Mouse (Mus musculus): Measurements from ENCODE around the gene Parp16. TPM values are rescaled to one million over a fixed set of nuclear protein-coding genes. Genes with fewer than 3 reads are reported as not detected.
A peak's percentile ranks its signal among the peaks of the same experiment; 100 is the strongest.

Gene Parp16
- polyA plus RNA-seq, 1 experiment from 2014 or later: 6.9 TPM

DNA sequence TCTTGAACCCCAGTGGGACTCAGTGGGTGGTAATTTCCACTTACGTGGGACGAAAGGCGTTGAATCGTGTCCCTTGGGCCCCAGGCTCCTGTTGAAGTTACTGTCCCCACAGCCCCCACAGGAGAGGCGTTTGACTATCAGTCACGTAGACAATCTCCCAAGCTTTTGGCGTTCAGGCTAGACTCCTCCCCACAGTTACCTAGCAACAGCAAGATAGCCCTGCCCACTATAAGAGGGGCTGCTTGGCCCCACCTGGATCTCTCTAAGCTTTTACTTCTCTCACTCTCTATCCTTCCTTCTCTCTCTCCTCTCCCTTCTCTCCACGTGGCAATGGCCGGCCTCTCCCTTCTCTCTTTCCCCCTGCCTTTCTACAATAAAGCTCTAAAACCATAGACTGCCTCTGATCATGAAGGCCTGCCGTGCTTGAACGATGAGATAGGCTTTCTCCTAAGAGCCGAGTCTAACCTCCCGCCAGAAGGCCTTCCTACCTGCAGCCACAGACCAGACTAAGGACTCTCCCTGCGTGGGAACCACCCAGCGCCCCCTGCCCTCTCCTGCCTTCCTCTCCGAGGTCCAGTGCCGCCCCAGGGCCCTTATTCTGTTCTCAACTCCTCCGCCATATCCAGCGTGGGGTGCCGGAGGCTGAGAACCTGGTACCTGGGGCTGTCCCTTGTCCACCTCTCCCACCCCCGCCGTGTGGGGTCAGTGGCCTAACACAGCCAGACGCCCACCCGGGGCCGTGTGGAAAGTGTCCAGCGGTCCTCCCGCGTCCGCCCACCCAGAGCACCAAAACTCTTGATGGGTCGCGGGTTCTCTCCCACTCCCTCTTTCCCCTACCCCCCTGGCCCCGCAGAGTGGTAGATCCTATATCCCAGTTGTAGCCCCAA lies 13.4 kb downstream of the Parp16 start:
- 91% methylated on average over 32 of the region's 32 CpGs for WGBS
- Histone ChIP-seq H3K4me2 (ENCODE audit: low read depth, low read length) (no peak overlapping the region), H3K9me3 (ENCODE audit: control insufficient read depth, low read length) (no peaks in the 10 kb centered on the region), H3K4me3 (ENCODE audit: low read depth, low read length) (no peak overlapping the region), H3K27ac (replicated peaks; ENCODE audit: low read depth, low read length) (no peak overlapping the region), H3K4me1 (ENCODE audit: control insufficient read depth, insufficient read depth, low read length) (no peaks in the 10 kb centered on the region), H3K27me3 (replicated peaks; ENCODE audit: control insufficient read depth, insufficient read depth, low read length) (no peaks in the 10 kb centered on the region), H3K9ac (ENCODE audit: low read depth, low read length) (no peak overlapping the region), H3K36me3 (ENCODE audit: control insufficient read depth, insufficient read depth, low read length) (no peaks in the 10 kb centered on the region)
- DNase-seq (ENCODE audit: low spot score) (no peak), ATAC-seq (ENCODE audit: low read depth) (no peak)

DNA sequence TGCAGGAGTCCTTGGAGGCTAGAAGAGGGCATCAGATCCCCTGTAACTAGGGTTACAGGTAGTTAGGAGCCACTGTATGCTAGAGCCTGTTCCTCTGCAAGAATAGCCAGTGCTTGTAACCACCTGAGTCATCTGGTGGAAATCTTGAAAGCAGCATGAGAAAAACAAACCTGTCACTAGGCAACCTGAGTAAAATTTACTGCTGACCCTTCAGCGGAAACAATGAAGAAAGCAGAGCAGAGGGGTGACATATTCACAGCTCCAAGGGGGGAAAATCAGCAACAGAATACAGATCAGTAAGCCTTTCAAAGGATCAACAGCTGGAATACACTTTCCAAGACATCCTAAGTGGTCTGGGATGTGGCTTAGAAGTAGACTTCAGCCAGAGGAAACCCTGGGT lies 16.4 kb downstream of the Parp16 start:
- H3K27me3 ChIP-seq (replicated peaks; ENCODE audit: control insufficient read depth, insufficient read depth, low read length): no peaks in the 10 kb centered on the region
- no peak for ATAC-seq (ENCODE audit: low read depth)
- no peak overlapping the region for H3K4me2 ChIP-seq (ENCODE audit: low read depth, low read length)
- H3K9me3 ChIP-seq (ENCODE audit: control insufficient read depth, low read length): no peaks in the 10 kb centered on the region
- 42% methylated on average over 1 of the region's 1 CpGs for WGBS
- H3K4me1 ChIP-seq (ENCODE audit: control insufficient read depth, insufficient read depth, low read length): no peaks in the 10 kb centered on the region; the same call in 1 of the 2 replicates
- H3K4me3 ChIP-seq (ENCODE audit: low read depth, low read length): no peak overlapping the region
- H3K27ac ChIP-seq (replicated peaks; ENCODE audit: low read depth, low read length): no peak overlapping the region
- no peak overlapping the region for H3K9ac ChIP-seq (ENCODE audit: low read depth, low read length)
- no peaks in the 10 kb centered on the region for H3K36me3 ChIP-seq (ENCODE audit: control insufficient read depth, insufficient read depth, low read length)
- no peak for DNase-seq (ENCODE audit: low spot score)

DNA sequence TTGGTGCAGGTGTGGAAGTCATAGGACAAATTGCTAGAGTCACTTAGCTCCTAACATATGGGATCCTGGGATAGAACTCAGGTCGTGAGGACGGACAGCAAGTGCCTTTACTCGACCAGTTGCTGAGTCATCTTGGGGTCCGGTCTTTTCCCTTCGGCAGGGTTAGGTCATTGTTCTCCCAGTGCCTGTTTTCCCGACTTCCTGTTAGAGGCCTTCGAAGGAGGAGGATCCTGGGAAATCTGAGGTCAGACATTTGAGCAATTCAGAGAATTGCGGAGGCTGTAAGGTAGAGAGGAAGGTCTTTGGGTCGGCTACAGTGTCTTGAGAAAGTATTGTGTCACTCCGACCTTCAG lies 19.2 kb downstream of the Parp16 start:
- H3K9ac ChIP-seq (ENCODE audit: low read depth, low read length): peak overlapping the region; percentile 82

GRCm38 (mm10) chr9:65214778-65215493 lies 19.8 kb downstream of the Parp16 start:
- under 1% methylated on average over 29 of the region's 59 CpGs for WGBS
- Histone ChIP-seq H3K36me3 (ENCODE audit: control insufficient read depth, insufficient read depth, low read length) (no peaks in the 10 kb centered on the region), H3K27ac (replicated peaks; ENCODE audit: low read depth, low read length) (peak overlapping the region; percentile 78), H3K4me3 (ENCODE audit: low read depth, low read length) (peak overlapping the region; percentile 59), H3K9ac (ENCODE audit: low read depth, low read length) (peak overlapping the region; percentile 82), H3K4me1 (ENCODE audit: control insufficient read depth, insufficient read depth, low read length) (no peaks in the 10 kb centered on the region; the same call in 1 of the 2 replicates), H3K4me2 (ENCODE audit: low read depth, low read length) (peak overlapping the region; percentile 91), H3K27me3 (replicated peaks; ENCODE audit: control insufficient read depth, insufficient read depth, low read length) (no peaks in the 10 kb centered on the region), H3K9me3 (ENCODE audit: control insufficient read depth, low read length) (no peaks in the 10 kb centered on the region)
- ATAC-seq (ENCODE audit: low read depth) (peak; percentile 96), DNase-seq (ENCODE audit: low spot score) (peak; percentile 87)

More for the DNA sequence above, 19.2 kb downstream of the Parp16 start:
- no peak for DNase-seq (ENCODE audit: low spot score)
- H3K4me3 ChIP-seq (ENCODE audit: low read depth, low read length): peak overlapping the region; percentile 59
- H3K4me1 ChIP-seq (ENCODE audit: control insufficient read depth, insufficient read depth, low read length): no peaks in the 10 kb centered on the region; the same call in 1 of the 2 replicates
- peak overlapping the region; percentile 78 for H3K27ac ChIP-seq (replicated peaks; ENCODE audit: low read depth, low read length)
- H3K27me3 ChIP-seq (replicated peaks; ENCODE audit: control insufficient read depth, insufficient read depth, low read length): no peaks in the 10 kb centered on the region
- ATAC-seq (ENCODE audit: low read depth): no peak
- peak overlapping the region; percentile 91 for H3K4me2 ChIP-seq (ENCODE audit: low read depth, low read length)
- H3K36me3 ChIP-seq (ENCODE audit: control insufficient read depth, insufficient read depth, low read length): no peaks in the 10 kb centered on the region
- H3K9me3 ChIP-seq (ENCODE audit: control insufficient read depth, low read length): no peaks in the 10 kb centered on the region
- 20% methylated on average over 10 of the region's 10 CpGs for WGBS

- no peaks in the 10 kb centered on the region; the same call in 1 of the 2 replicates for H3K4me1 ChIP-seq (ENCODE audit: control insufficient read depth, insufficient read depth, low read length)
- H3K4me2 ChIP-seq (ENCODE audit: low read depth, low read length): peak overlapping the region; percentile 91
- DNase-seq (ENCODE audit: low spot score) (peak; percentile 49), ATAC-seq (ENCODE audit: low read depth) (peak; percentile 0; the same call in 1 of the 2 replicates)
- peak overlapping the region; percentile 82 for H3K9ac ChIP-seq (ENCODE audit: low read depth, low read length)
- H3K4me3 ChIP-seq (ENCODE audit: low read depth, low read length): peak overlapping the region; percentile 59
- 9% methylated on average over 27 of the region's 31 CpGs for WGBS
- H3K27me3 ChIP-seq (replicated peaks; ENCODE audit: control insufficient read depth, insufficient read depth, low read length): no peaks in the 10 kb centered on the region
- H3K9me3 ChIP-seq (ENCODE audit: control insufficient read depth, low read length): no peaks in the 10 kb centered on the region
- H3K36me3 ChIP-seq (ENCODE audit: control insufficient read depth, insufficient read depth, low read length): no peaks in the 10 kb centered on the region
- peak overlapping the region; percentile 78 for H3K27ac ChIP-seq (replicated peaks; ENCODE audit: low read depth, low read length)
Observed at GRCm38 (mm10) chr9:65215494-65216126, 20.5 kb downstream of the Parp16 start.

GRCm38 (mm10) chr9:65216972-65217371 lies 21.8 kb downstream of the Parp16 start:
- ATAC-seq (ENCODE audit: low read depth) (no peak), DNase-seq (ENCODE audit: low spot score) (no peak)
- no peaks in the 10 kb centered on the region for H3K9me3 ChIP-seq (ENCODE audit: control insufficient read depth, low read length)
- H3K36me3 ChIP-seq (ENCODE audit: control insufficient read depth, insufficient read depth, low read length): no peaks in the 10 kb centered on the region
- H3K4me1 ChIP-seq (ENCODE audit: control insufficient read depth, insufficient read depth, low read length): no peaks in the 10 kb centered on the region; the same call in 1 of the 2 replicates
- H3K9ac ChIP-seq (ENCODE audit: low read depth, low read length): no peak overlapping the region
- no peak overlapping the region for H3K4me2 ChIP-seq (ENCODE audit: low read depth, low read length)
- 47% methylated on average over 8 of the region's 8 CpGs for WGBS
- H3K4me3 ChIP-seq (ENCODE audit: low read depth, low read length): no peak overlapping the region
- H3K27me3 ChIP-seq (replicated peaks; ENCODE audit: control insufficient read depth, insufficient read depth, low read length): no peaks in the 10 kb centered on the region
- H3K27ac ChIP-seq (replicated peaks; ENCODE audit: low read depth, low read length): no peak overlapping the region

- Histone ChIP-seq H3K9ac (ENCODE audit: low read depth, low read length) (no peak overlapping the region), H3K4me1 (ENCODE audit: control insufficient read depth, insufficient read depth, low read length) (no peaks in the 10 kb centered on the region; the same call in 1 of the 2 replicates), H3K4me2 (ENCODE audit: low read depth, low read length) (no peak overlapping the region), H3K27me3 (replicated peaks; ENCODE audit: control insufficient read depth, insufficient read depth, low read length) (no peaks in the 10 kb centered on the region), H3K27ac (replicated peaks; ENCODE audit: low read depth, low read length) (no peak overlapping the region), H3K4me3 (ENCODE audit: low read depth, low read length) (no peak overlapping the region), H3K36me3 (ENCODE audit: control insufficient read depth, insufficient read depth, low read length) (no peaks in the 10 kb centered on the region), H3K9me3 (ENCODE audit: control insufficient read depth, low read length) (no peaks in the 10 kb centered on the region)
- no peak for ATAC-seq (ENCODE audit: low read depth)
- no peak for DNase-seq (ENCODE audit: low spot score)
- 50% methylated on average over 6 of the region's 6 CpGs for WGBS
Observed at GRCm38 (mm10) chr9:65217661-65218060, 22.5 kb downstream of the Parp16 start.

- Histone ChIP-seq H3K9ac (ENCODE audit: low read depth, low read length) (no peak overlapping the region), H3K4me3 (ENCODE audit: low read depth, low read length) (no peak overlapping the region), H3K36me3 (ENCODE audit: control insufficient read depth, insufficient read depth, low read length) (no peaks in the 10 kb centered on the region), H3K4me2 (ENCODE audit: low read depth, low read length) (no peak overlapping the region), H3K27me3 (replicated peaks; ENCODE audit: control insufficient read depth, insufficient read depth, low read length) (no peaks in the 10 kb centered on the region), H3K4me1 (ENCODE audit: control insufficient read depth, insufficient read depth, low read length) (no peaks in the 10 kb centered on the region; the same call in 1 of the 2 replicates), H3K9me3 (ENCODE audit: control insufficient read depth, low read length) (no peaks in the 10 kb centered on the region), H3K27ac (replicated peaks; ENCODE audit: low read depth, low read length) (no peak overlapping the region)
- no peak for DNase-seq (ENCODE audit: low spot score)
- no peak for ATAC-seq (ENCODE audit: low read depth)
- 70% methylated on average over 1 of the region's 1 CpGs for WGBS
Observed at GRCm38 (mm10) chr9:65218916-65219315, 23.8 kb downstream of the Parp16 start.

All from embryonic facial prominence, embryonic 14.5 days (tissue).